Mouse (Mus musculus): ENCODE data around the gene Zfp239.

The Zfp239 gene

GRCm38 (mm10) chr6:117907301-117907978 is 45.5 kb downstream of the Zfp239 start:
- peak in 1 of 2 experiments; percentile 58 for DNase-seq (ENCODE audit: low spot score in 2 of 2)

- no peak for DNase-seq (ENCODE audit: low spot score in 2 of 2)
Observed at GRCm38 (mm10) chr6:117907979-117908355, 46.1 kb downstream of the Zfp239 start.

GRCm38 (mm10) chr6:117908424-117908900 is 46.6 kb downstream of the Zfp239 start:
- DNase-seq (ENCODE audit: low spot score in 2 of 2): no peak

GRCm38 (mm10) chr6:117910120-117910661 is 48.3 kb downstream of the Zfp239 start:
- DNase-seq (ENCODE audit: low spot score in 2 of 2): no peak

- no peak for DNase-seq (ENCODE audit: low spot score in 2 of 2)
Observed at GRCm38 (mm10) chr6:117914541-117914940, 52.6 kb downstream of the Zfp239 start.

- DNase-seq (ENCODE audit: low spot score in 2 of 2): no peak
Observed at GRCm38 (mm10) chr6:117916205-117916736, 54.4 kb downstream of the Zfp239 start.

GRCm38 (mm10) chr6:117916737-117917426 is 55.0 kb downstream of the Zfp239 start:
- DNase-seq (ENCODE audit: low spot score in 2 of 2): peak in 1 of 2 experiments; percentile 36

DNA sequence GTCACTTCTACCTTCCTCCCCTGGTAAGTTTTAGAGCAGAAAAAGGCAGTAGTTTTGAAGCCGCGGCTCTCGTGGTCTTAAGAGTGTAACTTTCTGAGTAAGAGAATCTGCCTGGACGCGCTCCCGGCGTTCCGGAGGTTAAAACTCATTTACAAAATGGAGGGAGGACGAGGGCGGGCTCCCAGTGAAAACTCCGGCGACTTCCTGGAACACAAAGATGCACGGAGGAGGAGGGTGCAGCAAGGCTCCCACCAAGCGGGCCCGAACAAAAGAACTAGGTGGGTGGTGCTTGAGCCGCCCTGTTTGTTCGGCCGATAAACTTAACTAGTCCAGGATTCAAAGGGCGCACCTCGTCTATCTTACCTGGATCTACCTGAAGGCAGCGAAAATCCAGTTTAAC is 55.7 kb downstream of the Zfp239 start:
- DNase-seq (ENCODE audit: low spot score in 2 of 2): peak in 1 of 2 experiments; percentile 51

GRCm38 (mm10) chr6:117918043-117918442 is 56.1 kb downstream of the Zfp239 start:
- DNase-seq (ENCODE audit: low spot score in 2 of 2): no peak

- DNase-seq (ENCODE audit: low spot score in 2 of 2): no peak
Observed at GRCm38 (mm10) chr6:117920659-117921640, 59.0 kb downstream of the Zfp239 start.

- DNase-seq (ENCODE audit: low spot score in 2 of 2): no peak
Observed at GRCm38 (mm10) chr6:117922041-117922440, 60.1 kb downstream of the Zfp239 start.

All from left cerebral cortex, adult 9 months (tissue).